Mouse (Mus musculus): ENCODE measurements at regions not wholly inside any gene's neighbourhood (a gene's known extent, or its start where the extent isn't known, plus 50 kb on each side); places are given as distances from the start of the nearest gene placed in this dataset.

DNA sequence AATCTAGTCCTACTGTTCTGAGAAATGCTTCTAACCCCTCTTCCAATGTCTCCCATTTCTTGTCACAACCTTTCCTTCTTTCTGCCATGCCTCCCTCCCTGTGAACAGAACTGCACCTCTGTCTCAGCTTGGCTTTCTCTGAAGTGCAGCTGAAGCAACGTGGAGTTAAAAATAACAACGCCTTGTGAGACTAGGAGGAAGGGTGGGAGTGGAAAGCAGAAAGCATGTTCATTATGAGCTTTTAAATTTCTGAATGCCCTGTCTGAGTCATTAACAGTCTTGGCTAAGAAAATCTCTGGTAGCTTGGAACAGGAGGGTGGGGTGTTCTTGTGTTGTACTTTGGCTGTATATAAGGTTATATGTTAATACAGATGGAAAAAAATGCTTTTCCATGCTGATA lies 71.6 kb upstream of the Kcnab1 start:
- no peak for ATAC-seq (ENCODE audit: insufficient number of reproducible peaks, insufficient read depth, low FRiP score, low read depth)
- WGBS: 20% methylated on average over 2 of the region's 2 CpGs
- Histone ChIP-seq H3K9ac (ENCODE audit: low read length) (no peak overlapping the region), H3K27ac (replicated peaks in 1 of 2; ENCODE audit: control insufficient read depth in 1 of 2, insufficient read depth in 1 of 2, low read depth in 2 of 2, low read length in 2 of 2) (no peak overlapping the region), H3K36me3 (ENCODE audit: control insufficient read depth, insufficient read depth, low read length) (no peaks in the 10 kb centered on the region), H3K4me1 (ENCODE audit: control insufficient read depth in 2 of 2, insufficient read depth in 2 of 2, low read length in 2 of 2) (no peaks in the 10 kb centered on the region), H3K27me3 (ENCODE audit: control insufficient read depth, insufficient read depth, low read length) (no peaks in the 10 kb centered on the region), H3K4me3 (ENCODE audit: control insufficient read depth in 1 of 2, insufficient read depth in 1 of 2, low read depth in 1 of 2, low read length in 2 of 2) (no peak overlapping the region), H3K9me3 (ENCODE audit: control insufficient read depth, low read length) (no peaks in the 10 kb centered on the region), H3K4me2 (ENCODE audit: low read length) (no peak overlapping the region)

DNA sequence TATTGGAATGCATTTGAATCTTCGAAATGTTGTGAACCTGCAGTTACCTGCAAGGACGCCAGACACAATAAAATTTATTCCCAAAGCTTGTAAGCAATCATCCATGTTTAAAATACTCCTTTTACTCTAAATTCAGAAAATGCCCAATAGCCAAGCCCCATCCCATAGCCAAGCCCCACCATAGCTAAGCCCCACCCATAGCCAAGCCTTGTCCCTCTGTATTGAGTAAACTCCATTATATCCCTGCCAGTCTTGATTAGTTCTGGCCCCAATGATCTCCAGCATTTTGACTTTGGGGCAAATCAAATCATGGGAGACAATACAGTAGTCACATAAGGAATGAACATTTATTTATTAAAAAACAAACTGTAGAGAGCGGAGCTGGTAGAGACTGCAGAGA lies 61.3 kb upstream of the Kcnab1 start:
- H3K9me3 ChIP-seq (ENCODE audit: control insufficient read depth, low read length): no peaks in the 10 kb centered on the region
- 85% methylated on average over 3 of the region's 3 CpGs for WGBS
- no peak overlapping the region for H3K4me3 ChIP-seq (ENCODE audit: control insufficient read depth in 1 of 2, insufficient read depth in 1 of 2, low read depth in 1 of 2, low read length in 2 of 2)
- H3K4me2 ChIP-seq (ENCODE audit: low read length): no peak overlapping the region
- no peak for ATAC-seq (ENCODE audit: insufficient number of reproducible peaks, insufficient read depth, low FRiP score, low read depth)
- H3K4me1 ChIP-seq (ENCODE audit: control insufficient read depth in 2 of 2, insufficient read depth in 2 of 2, low read length in 2 of 2): no peaks in the 10 kb centered on the region
- H3K36me3 ChIP-seq (ENCODE audit: control insufficient read depth, insufficient read depth, low read length): no peaks in the 10 kb centered on the region
- no peak overlapping the region for H3K27ac ChIP-seq (replicated peaks in 1 of 2; ENCODE audit: control insufficient read depth in 1 of 2, insufficient read depth in 1 of 2, low read depth in 2 of 2, low read length in 2 of 2)
- no peak overlapping the region for H3K9ac ChIP-seq (ENCODE audit: low read length)
- H3K27me3 ChIP-seq (ENCODE audit: control insufficient read depth, insufficient read depth, low read length): no peaks in the 10 kb centered on the region

DNA sequence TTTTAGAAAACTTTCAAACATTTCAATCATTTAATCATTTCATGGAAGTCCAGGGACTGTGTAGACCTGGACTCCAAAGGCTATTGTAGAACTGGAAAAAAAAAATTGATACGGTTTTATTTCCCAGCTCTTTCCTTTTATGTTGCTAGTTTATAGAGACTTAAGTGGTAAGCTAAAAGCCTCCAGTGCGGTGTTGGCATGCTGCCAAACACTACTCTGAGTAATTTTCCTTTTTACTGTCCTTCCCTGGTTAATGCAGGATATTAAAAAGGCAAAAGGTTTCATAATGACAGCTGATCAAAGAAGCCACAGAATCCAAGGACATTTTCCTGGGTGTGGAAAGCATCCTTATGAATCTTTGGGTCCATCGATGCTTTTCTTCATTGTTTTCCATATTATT lies 53.8 kb upstream of the Kcnab1 start:
- no peak overlapping the region for H3K4me2 ChIP-seq (ENCODE audit: low read length)
- H3K27ac ChIP-seq (replicated peaks in 1 of 2; ENCODE audit: control insufficient read depth in 1 of 2, insufficient read depth in 1 of 2, low read depth in 2 of 2, low read length in 2 of 2): no peak overlapping the region
- H3K4me1 ChIP-seq (ENCODE audit: control insufficient read depth in 2 of 2, insufficient read depth in 2 of 2, low read length in 2 of 2): no peaks in the 10 kb centered on the region
- H3K36me3 ChIP-seq (ENCODE audit: control insufficient read depth, insufficient read depth, low read length): no peaks in the 10 kb centered on the region
- H3K9ac ChIP-seq (ENCODE audit: low read length): no peak overlapping the region
- ATAC-seq (ENCODE audit: insufficient number of reproducible peaks, insufficient read depth, low FRiP score, low read depth): no peak
- no peaks in the 10 kb centered on the region for H3K27me3 ChIP-seq (ENCODE audit: control insufficient read depth, insufficient read depth, low read length)
- 55% methylated on average over 3 of the region's 3 CpGs for WGBS
- H3K9me3 ChIP-seq (ENCODE audit: control insufficient read depth, low read length): no peaks in the 10 kb centered on the region
- H3K4me3 ChIP-seq (ENCODE audit: control insufficient read depth in 1 of 2, insufficient read depth in 1 of 2, low read depth in 1 of 2, low read length in 2 of 2): no peak overlapping the region
